Mouse (Mus musculus): Measurements from ENCODE around the gene Cd300c2. TPM values are rescaled to one million over a fixed set of nuclear protein-coding genes. Genes with fewer than 3 reads are reported as not detected.
"Not testable (repeated sequence)": the region's sequence is repeated elsewhere in the genome, so short reads cannot be mapped to it uniquely, and the experiment has no call there.

Gene Cd300c2
- polyA plus RNA-seq (2014; fragmentation: Nextera tagmentation; extraction: Ambion mirVana) = 0.84 and 1.2 TPM in 2 replicates

GRCm38 (mm10) chr11:115001474-115002040, at the start of gene Cd300c2:
Gene Cd300c2, minus strand, starts transcription at chr11:115001880.
- ATAC-seq (ENCODE audit: low FRiP score, low TSS enrichment) (no peak), DNase-seq (no peak)
- H3K9me3 ChIP-seq (ENCODE audit: control insufficient read depth, low read length) = no peaks in the 10 kb centered on the region
- no peaks in the 10 kb centered on the region for H3K4me1 ChIP-seq (ENCODE audit: control insufficient read depth, insufficient read depth, low read length)
- no peak within 1 kb of the TSS for H3K4me3 ChIP-seq (replicated peaks; ENCODE audit: low read depth, low read length)
- H3K27me3 ChIP-seq (ENCODE audit: control insufficient read depth, insufficient read depth, low read length) = no peaks in the 10 kb centered on the region
- H3K36me3 ChIP-seq (ENCODE audit: control insufficient read depth, insufficient read depth, low read length) = no peaks in the 10 kb centered on the region
- no peak within 1 kb of the TSS for H3K4me2 ChIP-seq (ENCODE audit: low read length)
- H3K9ac ChIP-seq (replicated peaks; ENCODE audit: low read length) = no peak within 1 kb of the TSS
- H3K27ac ChIP-seq (replicated peaks; ENCODE audit: low read depth, low read length) = no peak within 1 kb of the TSS
- WGBS = 90% methylated on average over 7 of the region's 7 CpGs

- no peak overlapping the region for H3K4me3 ChIP-seq (replicated peaks; ENCODE audit: low read depth, low read length)
- 54% methylated on average over 3 of the region's 3 CpGs for WGBS
- no peak overlapping the region for H3K27ac ChIP-seq (replicated peaks; ENCODE audit: low read depth, low read length)
- no peak overlapping the region for H3K4me2 ChIP-seq (ENCODE audit: low read length)
- no peaks in the 10 kb centered on the region for H3K27me3 ChIP-seq (ENCODE audit: control insufficient read depth, insufficient read depth, low read length)
- H3K9me3 ChIP-seq (ENCODE audit: control insufficient read depth, low read length) = no peaks in the 10 kb centered on the region
- no peaks in the 10 kb centered on the region for H3K4me1 ChIP-seq (ENCODE audit: control insufficient read depth, insufficient read depth, low read length)
- no peaks in the 10 kb centered on the region for H3K36me3 ChIP-seq (ENCODE audit: control insufficient read depth, insufficient read depth, low read length)
- ATAC-seq (ENCODE audit: low FRiP score, low TSS enrichment) = no peak
- peak; percentile 37 for DNase-seq
- no peak overlapping the region for H3K9ac ChIP-seq (replicated peaks; ENCODE audit: low read length)
Measured at GRCm38 (mm10) chr11:115049282-115049895, 47.7 kb upstream of the Cd300c2 start.

DNA sequence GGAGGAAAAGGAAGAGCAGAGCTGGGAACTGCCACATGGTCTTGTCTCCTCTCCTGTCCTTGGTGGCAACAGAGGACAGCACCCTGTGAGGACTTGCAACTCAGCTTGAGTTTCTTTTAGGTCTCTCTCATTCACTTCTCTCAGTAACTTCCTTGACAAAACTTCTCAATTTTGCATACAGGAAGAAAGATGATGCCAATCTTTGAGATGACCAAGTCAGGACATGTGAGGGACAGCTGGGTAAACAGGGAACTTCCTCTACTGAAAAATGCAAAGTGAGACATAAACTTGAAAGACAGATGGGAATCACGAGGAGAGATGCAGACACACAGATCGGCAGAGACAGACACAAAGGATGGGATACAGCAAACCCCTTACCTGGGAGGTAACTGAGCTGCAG, 46.6 kb upstream of the Cd300c2 start, which contains the start of gene Cd300ld3:
Cd300ld3 (minus strand) TSS at position 151 of the 400 bp plus-strand sequence.
- H3K36me3 ChIP-seq (ENCODE audit: control insufficient read depth, insufficient read depth, low read length) = no peaks in the 10 kb centered on the region
- H3K4me2 ChIP-seq (ENCODE audit: low read length) = no peak within 1 kb of the TSS
- no peak within 1 kb of the TSS for H3K4me3 ChIP-seq (replicated peaks; ENCODE audit: low read depth, low read length)
- DNase-seq (no peak), ATAC-seq (ENCODE audit: low FRiP score, low TSS enrichment) (no peak)
- H3K27ac ChIP-seq (replicated peaks; ENCODE audit: low read depth, low read length) = no peak within 1 kb of the TSS
- no peaks in the 10 kb centered on the region for H3K9me3 ChIP-seq (ENCODE audit: control insufficient read depth, low read length)
- WGBS = 88% methylated on average over 2 of the region's 2 CpGs
- no peaks in the 10 kb centered on the region for H3K4me1 ChIP-seq (ENCODE audit: control insufficient read depth, insufficient read depth, low read length)
- no peaks in the 10 kb centered on the region for H3K27me3 ChIP-seq (ENCODE audit: control insufficient read depth, insufficient read depth, low read length)
- no peak within 1 kb of the TSS for H3K9ac ChIP-seq (replicated peaks; ENCODE audit: low read length)

DNA sequence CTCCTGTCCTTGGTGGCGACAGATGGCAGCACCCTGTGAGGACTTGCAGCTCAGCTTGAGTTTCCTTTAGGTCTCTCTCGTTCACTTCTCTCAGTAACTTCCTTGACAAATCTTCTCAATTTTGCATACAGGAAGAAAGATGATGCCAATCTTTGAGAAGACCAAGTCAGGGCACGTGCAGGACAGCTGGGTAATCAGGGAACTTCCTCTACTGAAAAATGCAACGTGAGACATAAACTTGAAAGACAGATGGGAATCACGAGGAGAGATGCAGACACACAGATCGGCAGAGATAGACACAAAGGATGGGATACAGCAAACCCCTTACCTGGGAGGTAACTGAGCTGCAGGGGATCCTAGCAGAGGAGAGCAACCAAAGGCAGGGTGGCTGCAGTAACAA, 36.0 kb upstream of the Cd300c2 start, which contains the start of gene Cd300ld5:
Cd300ld5 (minus strand) TSS at position 101 of the 400 bp plus-strand sequence.
- not testable (repeated sequence) for H3K9ac ChIP-seq (replicated peaks; ENCODE audit: low read length); H3K27me3 ChIP-seq (ENCODE audit: control insufficient read depth, insufficient read depth, low read length); H3K36me3 ChIP-seq (ENCODE audit: control insufficient read depth, insufficient read depth, low read length); H3K4me1 ChIP-seq (ENCODE audit: control insufficient read depth, insufficient read depth, low read length); ATAC-seq (ENCODE audit: low FRiP score, low TSS enrichment); H3K4me2 ChIP-seq (ENCODE audit: low read length); H3K27ac ChIP-seq (replicated peaks; ENCODE audit: low read depth, low read length); H3K4me3 ChIP-seq (replicated peaks; ENCODE audit: low read depth, low read length); DNase-seq; H3K9me3 ChIP-seq (ENCODE audit: control insufficient read depth, low read length)
- no CpG with 5 or more reads among the region's 6 CpGs for WGBS

DNA sequence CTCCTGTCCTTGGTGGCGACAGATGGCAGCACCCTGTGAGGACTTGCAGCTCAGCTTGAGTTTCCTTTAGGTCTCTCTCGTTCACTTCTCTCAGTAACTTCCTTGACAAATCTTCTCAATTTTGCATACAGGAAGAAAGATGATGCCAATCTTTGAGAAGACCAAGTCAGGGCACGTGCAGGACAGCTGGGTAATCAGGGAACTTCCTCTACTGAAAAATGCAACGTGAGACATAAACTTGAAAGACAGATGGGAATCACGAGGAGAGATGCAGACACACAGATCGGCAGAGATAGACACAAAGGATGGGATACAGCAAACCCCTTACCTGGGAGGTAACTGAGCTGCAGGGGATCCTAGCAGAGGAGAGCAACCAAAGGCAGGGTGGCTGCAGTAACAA, 25.2 kb upstream of the Cd300c2 start, which contains the start of gene Cd300ld4:
Cd300ld4 (minus strand) TSS at position 101 of the 400 bp plus-strand sequence.
- not testable (repeated sequence) for DNase-seq
- no CpG with 5 or more reads among the region's 6 CpGs for WGBS

DNA sequence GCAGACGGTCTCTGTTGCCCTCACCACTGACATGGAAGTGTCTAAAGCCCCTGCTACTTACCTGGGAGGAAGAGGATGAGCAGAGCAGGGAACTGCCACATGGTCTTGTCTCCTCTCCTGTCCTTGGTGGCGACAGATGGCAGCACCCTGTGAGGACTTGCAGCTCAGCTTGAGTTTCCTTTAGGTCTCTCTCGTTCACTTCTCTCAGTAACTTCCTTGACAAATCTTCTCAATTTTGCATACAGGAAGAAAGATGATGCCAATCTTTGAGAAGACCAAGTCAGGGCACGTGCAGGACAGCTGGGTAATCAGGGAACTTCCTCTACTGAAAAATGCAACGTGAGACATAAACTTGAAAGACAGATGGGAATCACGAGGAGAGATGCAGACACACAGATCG, 14.4 kb upstream of the Cd300c2 start, which contains the start of gene Cd300ld2:
Cd300ld2 (minus strand) TSS at position 101 of the 400 bp plus-strand sequence.
- not testable (repeated sequence) for H3K9me3 ChIP-seq (ENCODE audit: control insufficient read depth, low read length); H3K27me3 ChIP-seq (ENCODE audit: control insufficient read depth, insufficient read depth, low read length); H3K4me2 ChIP-seq (ENCODE audit: low read length); H3K36me3 ChIP-seq (ENCODE audit: control insufficient read depth, insufficient read depth, low read length); ATAC-seq (ENCODE audit: low FRiP score, low TSS enrichment); H3K4me1 ChIP-seq (ENCODE audit: control insufficient read depth, insufficient read depth, low read length); DNase-seq; H3K27ac ChIP-seq (replicated peaks; ENCODE audit: low read depth, low read length); H3K4me3 ChIP-seq (replicated peaks; ENCODE audit: low read depth, low read length); H3K9ac ChIP-seq (replicated peaks; ENCODE audit: low read length)
- WGBS = no CpG with 5 or more reads among the region's 7 CpGs

More for the DNA sequence above, 25.2 kb upstream of the Cd300c2 start, which contains the start of gene Cd300ld4:
- not testable (repeated sequence) for H3K9ac ChIP-seq (replicated peaks; ENCODE audit: low read length); H3K4me3 ChIP-seq (replicated peaks; ENCODE audit: low read depth, low read length); ATAC-seq (ENCODE audit: low FRiP score, low TSS enrichment); H3K27ac ChIP-seq (replicated peaks; ENCODE audit: low read depth, low read length); H3K36me3 ChIP-seq (ENCODE audit: control insufficient read depth, insufficient read depth, low read length); H3K9me3 ChIP-seq (ENCODE audit: control insufficient read depth, low read length); H3K4me1 ChIP-seq (ENCODE audit: control insufficient read depth, insufficient read depth, low read length); H3K27me3 ChIP-seq (ENCODE audit: control insufficient read depth, insufficient read depth, low read length); H3K4me2 ChIP-seq (ENCODE audit: low read length)

- 87% methylated on average over 5 of the region's 5 CpGs for WGBS
- no peaks in the 10 kb centered on the region for H3K36me3 ChIP-seq (ENCODE audit: control insufficient read depth, insufficient read depth, low read length)
- no peak overlapping the region for H3K4me3 ChIP-seq (replicated peaks; ENCODE audit: low read depth, low read length)
- no peaks in the 10 kb centered on the region for H3K27me3 ChIP-seq (ENCODE audit: control insufficient read depth, insufficient read depth, low read length)
- H3K9ac ChIP-seq (replicated peaks; ENCODE audit: low read length) = no peak overlapping the region
- ATAC-seq (ENCODE audit: low FRiP score, low TSS enrichment) (no peak), DNase-seq (no peak)
- H3K9me3 ChIP-seq (ENCODE audit: control insufficient read depth, low read length) = no peaks in the 10 kb centered on the region
- H3K27ac ChIP-seq (replicated peaks; ENCODE audit: low read depth, low read length) = no peak overlapping the region
- no peaks in the 10 kb centered on the region for H3K4me1 ChIP-seq (ENCODE audit: control insufficient read depth, insufficient read depth, low read length)
- no peak overlapping the region for H3K4me2 ChIP-seq (ENCODE audit: low read length)
Measured at GRCm38 (mm10) chr11:115004070-115004469, 2.4 kb upstream of the Cd300c2 start.

DNA sequence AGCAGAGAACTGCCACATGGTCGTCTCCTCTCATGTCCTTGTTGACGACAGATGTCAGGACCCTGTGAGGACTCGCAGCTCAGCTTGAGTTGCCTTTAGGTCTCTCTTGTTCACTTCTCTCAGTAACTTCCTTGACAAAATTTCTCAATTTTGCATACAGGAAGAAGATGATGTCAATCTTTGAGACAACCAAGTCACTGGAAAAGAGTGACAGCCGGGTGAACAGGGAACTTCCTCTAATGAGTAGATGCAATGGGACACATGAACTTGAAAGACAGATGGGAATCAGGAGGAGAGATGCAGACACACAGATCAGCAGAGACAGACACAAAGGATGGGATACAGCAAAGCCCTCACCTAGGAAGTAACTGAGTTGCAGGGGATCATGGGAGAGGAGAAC, 11.9 kb downstream of the Cd300c2 start, which contains the start of gene Cd300ld:
Cd300ld (minus strand) TSS at position 130 of the 400 bp plus-strand sequence.
- no peak for DNase-seq
- H3K9me3 ChIP-seq (ENCODE audit: control insufficient read depth, low read length) = no peaks in the 10 kb centered on the region
- no peak within 1 kb of the TSS for H3K9ac ChIP-seq (replicated peaks; ENCODE audit: low read length)
- no peak for ATAC-seq (ENCODE audit: low FRiP score, low TSS enrichment)
- WGBS = 86% methylated on average over 4 of the region's 4 CpGs
- no peaks in the 10 kb centered on the region for H3K36me3 ChIP-seq (ENCODE audit: control insufficient read depth, insufficient read depth, low read length)
- H3K4me2 ChIP-seq (ENCODE audit: low read length) = no peak within 1 kb of the TSS
- no peak within 1 kb of the TSS for H3K4me3 ChIP-seq (replicated peaks; ENCODE audit: low read depth, low read length)
- no peak within 1 kb of the TSS for H3K27ac ChIP-seq (replicated peaks; ENCODE audit: low read depth, low read length)
- H3K27me3 ChIP-seq (ENCODE audit: control insufficient read depth, insufficient read depth, low read length) = no peaks in the 10 kb centered on the region
- H3K4me1 ChIP-seq (ENCODE audit: control insufficient read depth, insufficient read depth, low read length) = no peaks in the 10 kb centered on the region

- no peaks in the 10 kb centered on the region for H3K36me3 ChIP-seq (ENCODE audit: control insufficient read depth, insufficient read depth, low read length)
- peaks cover 9% of the 10 kb centered on the region; the same call in 1 of the 2 replicates for H3K9me3 ChIP-seq (ENCODE audit: control insufficient read depth, low read length)
- H3K27ac ChIP-seq (replicated peaks; ENCODE audit: low read depth, low read length) = no peak overlapping the region
- H3K9ac ChIP-seq (replicated peaks; ENCODE audit: low read length) = no peak overlapping the region
- H3K4me2 ChIP-seq (ENCODE audit: low read length) = no peak overlapping the region
- ATAC-seq (ENCODE audit: low FRiP score, low TSS enrichment) = no peak
- H3K4me3 ChIP-seq (replicated peaks; ENCODE audit: low read depth, low read length) = no peak overlapping the region
- no peaks in the 10 kb centered on the region for H3K27me3 ChIP-seq (ENCODE audit: control insufficient read depth, insufficient read depth, low read length)
- WGBS = 88% methylated on average over 4 of the region's 4 CpGs
- no peak for DNase-seq
- H3K4me1 ChIP-seq (ENCODE audit: control insufficient read depth, insufficient read depth, low read length) = no peaks in the 10 kb centered on the region
Measured at GRCm38 (mm10) chr11:114981866-114982265, 19.8 kb downstream of the Cd300c2 start.
